Mouse (Mus musculus) forebrain, postnatal 0 days (tissue): Measurements from ENCODE around the gene Gm45902. TPM values are rescaled to one million over a fixed set of nuclear protein-coding genes. Genes with fewer than 3 reads are reported as not detected.
A peak's percentile ranks its signal among the peaks of the same experiment; 100 is the strongest.

Experiments used
- ATAC-seq: fragments of 200-750 bp; cut with Nextera tagmentation; 2 replicates; pipeline ENCODE4 v1.8.0; 2017; ENCODE audit warnings: mild to moderate bottlenecking, moderate library complexity
- DNase-seq: peaks from one replicate; pipeline ENCODE4 v3.0.0-alpha.2; 2015
- H3K27ac ChIP-seq: fragments of 300-500 bp; sonication (generic); 2 replicates; pipeline ENCODE4 v1.5.1; 2014; ENCODE audit warnings: low read depth, mild to moderate bottlenecking, antibody characterized with exemption, low read length, moderate library complexity, mixed read lengths
- H3K27me3 ChIP-seq: fragments of 300-500 bp; sonication (generic); 2 replicates; pipeline ENCODE4 v1.6.1; 2014; ENCODE audit warnings: mild to moderate bottlenecking, low read length, mixed read lengths; ENCODE audit not compliant: insufficient read depth
- H3K36me3 ChIP-seq: fragments of 300-500 bp; sonication (generic); 2 replicates; pipeline ENCODE4 v1.6.1; 2014; ENCODE audit warnings: mild to moderate bottlenecking, moderate library complexity; ENCODE audit not compliant: insufficient read depth
- H3K4me1 ChIP-seq: fragments of 300-500 bp; sonication (generic); 2 replicates; pipeline ENCODE4 v1.6.1; 2014; ENCODE audit warnings: antibody characterized with exemption; ENCODE audit not compliant: insufficient read depth
- H3K4me2 ChIP-seq: fragments of 300-500 bp; sonication (generic); 2 replicates; pipeline ENCODE4 v1.6.1; 2014; ENCODE audit warnings: low read depth, mild to moderate bottlenecking, moderate library complexity
- H3K4me3 ChIP-seq: fragments of 300-500 bp; sonication (generic); 2 replicates; pipeline ENCODE4 v1.5.1; 2014; ENCODE audit warnings: low read depth, low read length, mixed read lengths
- H3K9ac ChIP-seq: fragments of 300-500 bp; sonication (generic); 2 replicates; pipeline ENCODE4 v1.6.1; 2014; ENCODE audit warnings: mild to moderate bottlenecking
- H3K9me3 ChIP-seq: fragments of 300-500 bp; sonication (generic); 2 replicates; pipeline ENCODE4 v1.6.1; 2016; ENCODE audit warnings: low read length
- CTCF ChIP-seq: sonication (generic); IDR thresholded peaks from 2 replicates; pipeline ENCODE4 v1.5.1; 2016; ENCODE audit warnings: antibody characterized with exemption, control low read depth, low read depth
- WGBS: fragments of 180-500 bp; shearing (Covaris S2); extraction: QIAGEN DNeasy Blood & Tissue Kit; methylation state at CpG from one replicate; pipeline ENCODE4 v1.1.7; 2014; 5-methylcytosine and 5-hydroxymethylcytosine counted together
- polyA plus RNA-seq: library from polyadenylated mRNA; unstranded; fragments of >200 nt; fragmentation: Nextera tagmentation; extraction: Ambion mirVana; gene quantifications from 2 replicates; pipeline ENCODE4 v1.2.1, GENCODE M21; 2015
- total RNA-seq: library from RNA; depleted of rRNA; stranded (reverse); fragments of >200 nt; gene quantifications from 2 replicates; pipeline ENCODE4 v1.2.3, GENCODE M21; 2014

Gm45902 gene
- total and polyA plus RNA-seq, 2 experiments from 2014 or later, result 5.3 to 10.8 TPM

GRCm38 (mm10) chr2:3512076-3512475 lies 514 bp downstream of the Gm45902 start:
- ATAC-seq (no peak), DNase-seq (peak; percentile 4)
- Histone ChIP-seq H3K27me3 (no peaks in the 10 kb centered on the region), H3K9me3 (no peaks in the 10 kb centered on the region), H3K27ac (peak overlapping the region; percentile 94), H3K9ac (peak overlapping the region; percentile 93), H3K36me3 (peaks cover 16% of the 10 kb centered on the region), H3K4me3 (peak overlapping the region; percentile 93), H3K4me2 (peak overlapping the region; percentile 88), H3K4me1 (no peaks in the 10 kb centered on the region; the same call in 1 of the 2 replicates)
- no peak for TF ChIP-seq CTCF
- under 1% methylated on average over 15 of the region's 15 CpGs for WGBS

GRCm38 (mm10) chr2:3500886-3501285 lies 11.7 kb downstream of the Gm45902 start:
- Histone ChIP-seq H3K9me3 (no peaks in the 10 kb centered on the region), H3K4me3 (no peak overlapping the region), H3K4me1 (no peaks in the 10 kb centered on the region), H3K27ac (no peak overlapping the region), H3K36me3 (peaks cover 50% of the 10 kb centered on the region), H3K27me3 (no peaks in the 10 kb centered on the region), H3K9ac (no peak overlapping the region), H3K4me2 (no peak overlapping the region)
- WGBS, result 98% methylated on average over 5 of the region's 5 CpGs
- DNase-seq (no peak), ATAC-seq (no peak)
- TF ChIP-seq CTCF, result no peak

- H3K27me3 ChIP-seq, result no peaks in the 10 kb centered on the region
- H3K9ac ChIP-seq, result no peak overlapping the region
- H3K27ac ChIP-seq, result no peak overlapping the region
- DNase-seq, result no peak
- H3K4me3 ChIP-seq, result no peak overlapping the region
- H3K36me3 ChIP-seq, result peaks cover 55% of the 10 kb centered on the region
- no peak for ATAC-seq
- no peaks in the 10 kb centered on the region for H3K4me1 ChIP-seq
- no peak overlapping the region for H3K4me2 ChIP-seq
- no peak for TF ChIP-seq CTCF
- 96% methylated on average over 6 of the region's 6 CpGs for WGBS
- no peaks in the 10 kb centered on the region for H3K9me3 ChIP-seq
These were observed 13.0 kb downstream of the Gm45902 start for GRCm38 (mm10) chr2:3499543-3499942.

- 90% methylated on average over 3 of the region's 3 CpGs for WGBS
- Histone ChIP-seq H3K4me1 (no peaks in the 10 kb centered on the region), H3K9me3 (no peaks in the 10 kb centered on the region), H3K9ac (no peak overlapping the region), H3K36me3 (peaks cover 49% of the 10 kb centered on the region), H3K4me3 (no peak overlapping the region), H3K27ac (no peak overlapping the region), H3K27me3 (no peaks in the 10 kb centered on the region), H3K4me2 (no peak overlapping the region)
- no peak for TF ChIP-seq CTCF
- DNase-seq (no peak), ATAC-seq (no peak)
These were observed 18.7 kb downstream of the Gm45902 start for GRCm38 (mm10) chr2:3493833-3494409.

- Histone ChIP-seq H3K27ac (no peak overlapping the region), H3K4me3 (no peak overlapping the region), H3K9me3 (no peaks in the 10 kb centered on the region), H3K4me1 (no peaks in the 10 kb centered on the region), H3K27me3 (no peaks in the 10 kb centered on the region), H3K36me3 (peaks cover 22% of the 10 kb centered on the region), H3K9ac (no peak overlapping the region), H3K4me2 (no peak overlapping the region)
- WGBS, result 53% methylated on average over 3 of the region's 3 CpGs
- no peak for TF ChIP-seq CTCF
- ATAC-seq, result no peak; the same call in 1 of the 2 replicates
- DNase-seq, result no peak
These were observed 22.8 kb downstream of the Gm45902 start for GRCm38 (mm10) chr2:3489816-3490215.

- no peaks in the 10 kb centered on the region for H3K9me3 ChIP-seq
- H3K36me3 ChIP-seq, result no peaks in the 10 kb centered on the region
- no peak overlapping the region for H3K4me3 ChIP-seq
- no peak for TF ChIP-seq CTCF
- DNase-seq (no peak), ATAC-seq (no peak)
- no peak overlapping the region for H3K4me2 ChIP-seq
- H3K9ac ChIP-seq, result no peak overlapping the region
- 92% methylated on average over 3 of the region's 3 CpGs for WGBS
- H3K27ac ChIP-seq, result no peak overlapping the region
- no peaks in the 10 kb centered on the region for H3K27me3 ChIP-seq
- H3K4me1 ChIP-seq, result no peaks in the 10 kb centered on the region; the same call in 1 of the 2 replicates
These were observed 32.4 kb downstream of the Gm45902 start for GRCm38 (mm10) chr2:3480239-3480638.

GRCm38 (mm10) chr2:3475746-3476251 lies 36.8 kb downstream of the Gm45902 start:
- Histone ChIP-seq H3K4me2 (peak overlapping the region; percentile 53), H3K27me3 (no peaks in the 10 kb centered on the region), H3K9me3 (no peaks in the 10 kb centered on the region), H3K27ac (0 out of 2 replicates have a peak overlapping the region, but pooled peaks have one; percentile 84), H3K9ac (no peak overlapping the region), H3K4me3 (no peak overlapping the region), H3K36me3 (no peaks in the 10 kb centered on the region), H3K4me1 (peaks cover 5% of the 10 kb centered on the region; the same call in 1 of the 2 replicates)
- no peak for TF ChIP-seq CTCF
- 50% methylated on average over 3 of the region's 3 CpGs for WGBS
- no peak for DNase-seq
- no peak for ATAC-seq
